Mouse (Mus musculus) neural tube, embryonic 11.5 days (tissue): ENCODE measurements around the gene Serinc3. TPM values are rescaled to one million over a fixed set of nuclear protein-coding genes. Genes with fewer than 3 reads are reported as not detected.

ENCODE experiments used
- ATAC-seq: fragments of 200-750 bp; cut with Nextera tagmentation; 2 replicates; pipeline ENCODE4 v1.8.0; 2017; ENCODE audit warnings: moderate number of reproducible peaks, mild to moderate bottlenecking, moderate TSS enrichment, moderate library complexity; ENCODE audit not compliant: insufficient read depth, low FRiP score, low TSS enrichment
- DNase-seq: peaks from one replicate; pipeline ENCODE4 v3.0.0-alpha.2; 2015; ENCODE audit warnings: low spot score
- H3K27ac ChIP-seq: fragments of 300-500 bp; sonication (generic); 2 replicates; pipeline ENCODE4 v1.5.1; 2014; ENCODE audit warnings: low read depth, mild to moderate bottlenecking, low read length
- H3K27me3 ChIP-seq: fragments of 300-500 bp; sonication (generic); 2 replicates; pipeline ENCODE4 v1.6.1; 2014; ENCODE audit warnings: mild to moderate bottlenecking, low read length, mixed read lengths; ENCODE audit not compliant: control insufficient read depth, insufficient read depth
- H3K36me3 ChIP-seq: fragments of 300-500 bp; sonication (generic); 2 replicates; pipeline ENCODE4 v1.6.1; 2014; ENCODE audit warnings: mild to moderate bottlenecking, low read length, moderate library complexity, mixed read lengths; ENCODE audit not compliant: control insufficient read depth, insufficient read depth
- H3K4me1 ChIP-seq: fragments of 300-500 bp; sonication (generic); 2 replicates; pipeline ENCODE4 v1.6.1; 2014; ENCODE audit warnings: low read length, mixed read lengths; ENCODE audit not compliant: control insufficient read depth, insufficient read depth
- H3K4me2 ChIP-seq: fragments of 300-500 bp; sonication (generic); 2 replicates; pipeline ENCODE4 v1.6.1; 2014; ENCODE audit warnings: low read depth, mild to moderate bottlenecking, moderate library complexity
- H3K4me3 ChIP-seq: fragments of 300-500 bp; sonication (generic); 2 replicates; pipeline ENCODE4 v1.5.1; 2014; ENCODE audit warnings: low read depth, low read length
- H3K9ac ChIP-seq: fragments of 300-500 bp; sonication (generic); 2 replicates; pipeline ENCODE4 v1.6.1; 2014; ENCODE audit warnings: mild to moderate bottlenecking, low read length
- H3K9me3 ChIP-seq: fragments of 300-500 bp; sonication (generic); 2 replicates; pipeline ENCODE4 v1.6.1; 2016; ENCODE audit warnings: low read length; ENCODE audit not compliant: control insufficient read depth
- WGBS: fragments of 180-500 bp; shearing (Covaris S2); extraction: QIAGEN DNeasy Blood & Tissue Kit; methylation state at CpG from one replicate; pipeline ENCODE4 v1.1.7; 2014; 5-methylcytosine and 5-hydroxymethylcytosine counted together
- polyA plus RNA-seq: library from polyadenylated mRNA; unstranded; fragments of >200 nt; fragmentation: Nextera tagmentation; extraction: Ambion mirVana; gene quantifications from 2 replicates; pipeline ENCODE4 v1.2.1, GENCODE M21; 2014

Serinc3 gene
- polyA plus RNA-seq, 1 experiment from 2014 or later = 33.3 TPM

GRCm38 (mm10) chr2:163674397-163674796, 29.5 kb upstream of the Serinc3 start:
- no peak for DNase-seq

GRCm38 (mm10) chr2:163670872-163671594, 26.1 kb upstream of the Serinc3 start:
- ATAC-seq (no peak), DNase-seq (no peak)
- no peak overlapping the region for H3K4me2 ChIP-seq
- H3K36me3 ChIP-seq = no peaks in the 10 kb centered on the region
- H3K27ac ChIP-seq = no peak overlapping the region
- no peaks in the 10 kb centered on the region for H3K27me3 ChIP-seq
- WGBS = 86% methylated on average over 11 of the region's 11 CpGs
- peaks cover 5% of the 10 kb centered on the region; the same call in 1 of the 2 replicates for H3K4me1 ChIP-seq
- H3K9me3 ChIP-seq = no peaks in the 10 kb centered on the region
- H3K4me3 ChIP-seq = no peak overlapping the region
- H3K9ac ChIP-seq = no peak overlapping the region

More at GRCm38 (mm10) chr2:163674397-163674796, 29.5 kb upstream of the Serinc3 start:
- H3K27ac ChIP-seq = no peak overlapping the region
- H3K4me2 ChIP-seq = no peak overlapping the region
- ATAC-seq = no peak
- no peaks in the 10 kb centered on the region for H3K27me3 ChIP-seq
- H3K9ac ChIP-seq = no peak overlapping the region
- no peaks in the 10 kb centered on the region for H3K36me3 ChIP-seq
- H3K4me1 ChIP-seq = peaks cover 5% of the 10 kb centered on the region; the same call in 1 of the 2 replicates
- no peaks in the 10 kb centered on the region for H3K9me3 ChIP-seq
- H3K4me3 ChIP-seq = no peak overlapping the region
- 61% methylated on average over 5 of the region's 5 CpGs for WGBS

- peaks cover 3% of the 10 kb centered on the region; the same call in 1 of the 2 replicates for H3K4me1 ChIP-seq
- H3K36me3 ChIP-seq = no peaks in the 10 kb centered on the region
- no peak overlapping the region for H3K9ac ChIP-seq
- no peak overlapping the region for H3K4me2 ChIP-seq
- no peaks in the 10 kb centered on the region for H3K9me3 ChIP-seq
- no peaks in the 10 kb centered on the region for H3K27me3 ChIP-seq
- DNase-seq (no peak), ATAC-seq (no peak)
- H3K4me3 ChIP-seq = no peak overlapping the region
- WGBS = 83% methylated on average over 1 of the region's 1 CpGs
- no peak overlapping the region for H3K27ac ChIP-seq
These were observed 22.1 kb upstream of the Serinc3 start for GRCm38 (mm10) chr2:163667045-163667444.

- ATAC-seq (no peak), DNase-seq (no peak)
- Histone ChIP-seq H3K9me3 (no peaks in the 10 kb centered on the region), H3K4me1 (peaks cover 12% of the 10 kb centered on the region), H3K9ac (no peak overlapping the region), H3K4me2 (no peak overlapping the region), H3K27me3 (no peaks in the 10 kb centered on the region), H3K27ac (no peak overlapping the region), H3K36me3 (no peaks in the 10 kb centered on the region), H3K4me3 (no peak overlapping the region)
- WGBS = 54% methylated on average over 3 of the region's 3 CpGs
These were observed 19.0 kb upstream of the Serinc3 start for GRCm38 (mm10) chr2:163663930-163664329.

- no peak overlapping the region for H3K4me2 ChIP-seq
- H3K27ac ChIP-seq = no peak overlapping the region
- no peak for ATAC-seq
- no peaks in the 10 kb centered on the region for H3K9me3 ChIP-seq
- no peak for DNase-seq
- 54% methylated on average over 2 of the region's 2 CpGs for WGBS
- H3K36me3 ChIP-seq = no peaks in the 10 kb centered on the region
- H3K4me3 ChIP-seq = no peak overlapping the region
- H3K27me3 ChIP-seq = no peaks in the 10 kb centered on the region
- H3K4me1 ChIP-seq = peaks cover 13% of the 10 kb centered on the region
- no peak overlapping the region for H3K9ac ChIP-seq
These were observed 17.8 kb upstream of the Serinc3 start for GRCm38 (mm10) chr2:163662698-163663221.

GRCm38 (mm10) chr2:163662076-163662475, 17.1 kb upstream of the Serinc3 start:
- no peak for DNase-seq
- peaks cover 13% of the 10 kb centered on the region for H3K4me1 ChIP-seq
- no peaks in the 10 kb centered on the region for H3K9me3 ChIP-seq
- no peak overlapping the region for H3K4me2 ChIP-seq
- no peak overlapping the region for H3K4me3 ChIP-seq
- no peak overlapping the region for H3K27ac ChIP-seq
- H3K27me3 ChIP-seq = no peaks in the 10 kb centered on the region
- no peak overlapping the region for H3K9ac ChIP-seq
- no peaks in the 10 kb centered on the region for H3K36me3 ChIP-seq
- 97% methylated on average over 5 of the region's 5 CpGs for WGBS
- ATAC-seq = no peak

- 53% methylated on average over 6 of the region's 6 CpGs for WGBS
- Histone ChIP-seq H3K27ac (no peak overlapping the region), H3K36me3 (no peaks in the 10 kb centered on the region), H3K4me1 (peaks cover 13% of the 10 kb centered on the region), H3K9ac (no peak overlapping the region; the same call in 1 of the 2 replicates), H3K4me3 (no peak overlapping the region), H3K9me3 (no peaks in the 10 kb centered on the region), H3K4me2 (no peak overlapping the region), H3K27me3 (no peaks in the 10 kb centered on the region)
- no peak for ATAC-seq
- DNase-seq = no peak
These were observed 16.5 kb upstream of the Serinc3 start for GRCm38 (mm10) chr2:163661371-163661850.

GRCm38 (mm10) chr2:163660103-163660701, 15.3 kb upstream of the Serinc3 start:
- H3K27me3 ChIP-seq = no peaks in the 10 kb centered on the region
- H3K27ac ChIP-seq = no peak overlapping the region
- ATAC-seq (no peak), DNase-seq (no peak)
- WGBS = 85% methylated on average over 5 of the region's 5 CpGs
- no peaks in the 10 kb centered on the region for H3K36me3 ChIP-seq
- H3K9me3 ChIP-seq = no peaks in the 10 kb centered on the region
- no peak overlapping the region for H3K4me3 ChIP-seq
- peaks cover 13% of the 10 kb centered on the region for H3K4me1 ChIP-seq
- H3K4me2 ChIP-seq = no peak overlapping the region
- no peak overlapping the region for H3K9ac ChIP-seq
